ENCODE assay signal across 27 mouse cellular contexts in genomic region chr17:73654261-73654660, GRCm38 (mm10). TPM values are rescaled to one million over a fixed set of nuclear protein-coding genes. Genes with fewer than 3 reads are reported as not detected.
A peak's percentile ranks its signal among the peaks of the same experiment; 100 is the strongest.
DNase-seq lines count a peak whose midpoint lies in the region; ATAC-seq and TF ChIP-seq lines count a peak whose summit lies in the region.
"Had no signal": no experiment of that assay in that cellular context is flagged by ENCODE, and none has a peak within 500 bp of the region (broad histone marks: within the 10 kb centered on the region; RNA-seq: fewer than 3 reads in every experiment).

No protein-coding gene starts in this region.

- H3K36me3 ChIP-seq in forebrain, embryonic 12.5 days (replicated peaks), result no peaks in the 10 kb centered on the region
- no peaks in the 10 kb centered on the region for H3K36me3 ChIP-seq in forebrain, embryonic 11.5 days (ENCODE audit: control insufficient read depth, insufficient read depth, low read length)
- no peaks in the 10 kb centered on the region for H3K36me3 ChIP-seq in lung, embryonic 14.5 days (ENCODE audit: insufficient read depth)
- H3K36me3 ChIP-seq: embryonic facial prominence, embryonic 13.5 days; G1E; heart, embryonic 15.5 days; limb, embryonic 10.5 days had no signal

- no peak overlapping the region for H3K9ac ChIP-seq in forebrain, embryonic 12.5 days
- H3K9ac ChIP-seq in forebrain, embryonic 11.5 days (ENCODE audit: low read length), result no peak overlapping the region
- H3K9ac ChIP-seq in lung, embryonic 14.5 days, result no peak overlapping the region
- H3K9ac ChIP-seq: embryonic facial prominence, embryonic 13.5 days; heart, embryonic 15.5 days; liver, postnatal 0 days had no signal

- no peaks in the 10 kb centered on the region for H3K9me3 ChIP-seq in forebrain, embryonic 12.5 days
- no peaks in the 10 kb centered on the region for H3K9me3 ChIP-seq in forebrain, embryonic 11.5 days (ENCODE audit: control insufficient read depth, low read length)
- no peaks in the 10 kb centered on the region for H3K9me3 ChIP-seq in lung, embryonic 14.5 days (ENCODE audit: low read depth, low read length)
- H3K9me3 ChIP-seq: embryonic facial prominence, embryonic 13.5 days; heart, embryonic 15.5 days; limb, embryonic 10.5 days; megakaryocyte, embryonic 14.5 days had no signal

- no peak overlapping the region for H3K27ac ChIP-seq in forebrain, embryonic 12.5 days
- H3K27ac ChIP-seq in forebrain, embryonic 11.5 days (ENCODE audit: low read depth, low read length), result no peak overlapping the region
- H3K27ac ChIP-seq in lung, embryonic 14.5 days (ENCODE audit: low read depth), result no peak overlapping the region
- H3K27ac ChIP-seq: embryonic facial prominence, embryonic 13.5 days; heart, adult 2 months; heart, embryonic 15.5 days; hindbrain, postnatal 0 days; left cerebral cortex, adult 2 months; limb, embryonic 10.5 days had no signal

- TF ChIP-seq CTCF in lung, embryonic 14.5 days (IDR thresholded peaks at IDR 0.05; ENCODE audit: low read depth), result no peak
- no peak for TF ChIP-seq CTCF in lung, adult 2 months (IDR thresholded peaks at IDR 0.05; ENCODE audit: insufficient read depth, low read length)

- no peak for TF ChIP-seq POLR2A in lung, adult 2 months (IDR thresholded peaks at IDR 0.05; ENCODE audit: borderline replicate concordance, extremely low read depth, low read depth, low read length)

- WGBS in forebrain, embryonic 12.5 days, result 66% methylated on average over 5 of the region's 5 CpGs
- WGBS in forebrain, embryonic 11.5 days, result 75% methylated on average over 5 of the region's 5 CpGs
- WGBS in lung, embryonic 14.5 days, result 35% methylated on average over 5 of the region's 5 CpGs
- 39% methylated on average over 5 of the region's 5 CpGs for WGBS in lung, adult 2 months

- H3K4me3 ChIP-seq in forebrain, embryonic 12.5 days (replicated peaks), result no peak overlapping the region
- H3K4me3 ChIP-seq in forebrain, embryonic 11.5 days (ENCODE audit: low read depth, low read length), result no peak overlapping the region
- no peak overlapping the region for H3K4me3 ChIP-seq in lung, embryonic 14.5 days (ENCODE audit: low read depth, low read length)
- no peak overlapping the region for H3K4me3 ChIP-seq in lung, adult 2 months (replicated peaks; ENCODE audit: extremely low read depth, low read depth, low read length)
- H3K4me3 ChIP-seq: embryonic facial prominence, embryonic 13.5 days; heart, adult 2 months; heart, embryonic 15.5 days; left cerebral cortex, adult 2 months; limb, embryonic 10.5 days; megakaryocyte, embryonic 14.5 days; myocyte had no signal

- no peak for DNase-seq in forebrain, embryonic 11.5 days (ENCODE audit: low spot score)
- DNase-seq in lung, embryonic 14.5 days, result peak; percentile 12
- no peak for DNase-seq in lung, adult 2 months
- DNase-seq in brain, adult 2 months (ENCODE audit: low read depth, low spot score), result peak; percentile 33
- peak; percentile 53 for DNase-seq in retina, postnatal 1 day
- no peak for DNase-seq in cerebellum, postnatal 4 days (ENCODE audit: low spot score in 2 of 2)
- DNase-seq: adrenal gland, postnatal 25 days; cerebellum, adult 18-20 months; cerebellum, postnatal 25 days; gastrocnemius, postnatal 10 days; heart, adult 2 months; heart, postnatal 4 days; kidney, adult 18-20 months; kidney, postnatal 36 days; layer of hippocampus, adult 9-11 months; liver, postnatal 0 days; right cerebral cortex, adult 18-20 months; thymus, postnatal 14 days had no signal

- peak; percentile 57; the same call in 1 of the 2 replicates for ATAC-seq in forebrain, embryonic 12.5 days (ENCODE audit: low FRiP score)
- ATAC-seq in forebrain, embryonic 11.5 days (replicated peaks; ENCODE audit: low FRiP score), result no peak
- no peak for ATAC-seq in lung, embryonic 14.5 days (ENCODE audit: insufficient read depth)
- ATAC-seq: hindbrain, postnatal 0 days; liver, postnatal 0 days had no signal

- no peak overlapping the region for H3K4me2 ChIP-seq in forebrain, embryonic 12.5 days
- no peak overlapping the region for H3K4me2 ChIP-seq in forebrain, embryonic 11.5 days (ENCODE audit: low read depth, low read length, severe bottlenecking)
- H3K4me2 ChIP-seq in lung, embryonic 14.5 days, result no peak overlapping the region
- H3K4me2 ChIP-seq: embryonic facial prominence, embryonic 13.5 days; heart, embryonic 15.5 days had no signal

- H3K27me3 ChIP-seq in forebrain, embryonic 12.5 days, result no peaks in the 10 kb centered on the region
- H3K27me3 ChIP-seq in forebrain, embryonic 11.5 days (ENCODE audit: control insufficient read depth, insufficient read depth, low read length), result no peaks in the 10 kb centered on the region
- H3K27me3 ChIP-seq in lung, embryonic 14.5 days (ENCODE audit: insufficient read depth, low read length), result no peaks in the 10 kb centered on the region
- H3K27me3 ChIP-seq: heart, embryonic 15.5 days had no signal

- no peaks in the 10 kb centered on the region for H3K4me1 ChIP-seq in forebrain, embryonic 12.5 days
- H3K4me1 ChIP-seq in forebrain, embryonic 11.5 days (replicated peaks; ENCODE audit: control insufficient read depth, insufficient read depth, low read length), result no peaks in the 10 kb centered on the region
- no peaks in the 10 kb centered on the region for H3K4me1 ChIP-seq in lung, embryonic 14.5 days (ENCODE audit: insufficient read depth)
- H3K4me1 ChIP-seq in lung, adult 2 months (ENCODE audit: control insufficient read depth, insufficient read depth, low read length), result no peaks in the 10 kb centered on the region
- H3K4me1 ChIP-seq: heart, embryonic 15.5 days; limb, embryonic 10.5 days had no signal

RNA-seq across cellular contexts. Expression of gene Galnt14, which starts 56.0 kb away (rescaled TPM):
- polyA plus RNA-seq in forebrain, embryonic 12.5 days (2016; fragmentation: Nextera tagmentation; extraction: Ambion mirVana), result 7.3 and 10.6 TPM in 2 replicates
- polyA plus RNA-seq in forebrain, embryonic 11.5 days (2014; fragmentation: Nextera tagmentation; extraction: Ambion mirVana), result 5.4 and 8.4 TPM in 2 replicates
- 0.16 and 0.20 TPM in 2 replicates for polyA plus RNA-seq in lung, embryonic 14.5 days (2014; fragmentation: Nextera tagmentation; extraction: Ambion mirVana)
- polyA plus RNA-seq in lung, adult 2 months (2012; rRNA removed), result 0.08 TPM in 1 of 2 replicates, not detected in the other
- polyA plus RNA-seq: G1E, myocyte had no signal

Comparison
In these comparisons a context has a peak if more than half of its experiments do, and no peak if none do; other contexts are left out.
1. DNase-seq: peak in lung, embryonic 14.5 days (single experiment), brain, adult 2 months (single experiment) and retina, postnatal 1 day (single experiment); none in forebrain, embryonic 11.5 days (single experiment), lung, adult 2 months (single experiment) and cerebellum, postnatal 4 days (0 of 2).